Mouse (Mus musculus) heart, embryonic 15.5 days (tissue): ENCODE measurements around the gene Hif1an. TPM values are rescaled to one million over a fixed set of nuclear protein-coding genes. Genes with fewer than 3 reads are reported as not detected.

ENCODE experiments used
- ATAC-seq: fragments of 200-750 bp; cut with Nextera tagmentation; replicated peaks from 2 replicates; pipeline ENCODE4 v1.8.0; 2017; ENCODE audit warnings: low read depth, moderate TSS enrichment; ENCODE audit not compliant: insufficient number of reproducible peaks, insufficient read depth, low FRiP score
- H3K27ac ChIP-seq: fragments of 300-500 bp; sonication (generic); 2 replicates; pipeline ENCODE4 v1.5.1; 2015; ENCODE audit warnings: mild to moderate bottlenecking, inconsistent platforms
- H3K27me3 ChIP-seq: fragments of 300-500 bp; sonication (generic); 2 replicates; pipeline ENCODE4 v1.6.1; 2015; ENCODE audit warnings: inconsistent platforms
- H3K36me3 ChIP-seq: fragments of 300-500 bp; sonication (generic); 2 replicates; pipeline ENCODE4 v1.6.1; 2015; ENCODE audit warnings: mild to moderate bottlenecking, inconsistent platforms
- H3K4me1 ChIP-seq: fragments of 300-500 bp; sonication (generic); replicated peaks from 2 replicates; pipeline ENCODE4 v1.6.1; 2015; ENCODE audit warnings: inconsistent platforms
- H3K4me2 ChIP-seq: fragments of 300-500 bp; sonication (generic); 2 replicates; pipeline ENCODE4 v1.6.1; 2015; ENCODE audit warnings: inconsistent platforms, mild to moderate bottlenecking, moderate library complexity
- H3K4me3 ChIP-seq: fragments of 300-500 bp; sonication (generic); 2 replicates; pipeline ENCODE4 v1.5.1; 2015; ENCODE audit warnings: mild to moderate bottlenecking, inconsistent platforms
- H3K9ac ChIP-seq: fragments of 300-500 bp; sonication (generic); 2 replicates; pipeline ENCODE4 v1.6.1; 2015; ENCODE audit warnings: mild to moderate bottlenecking, inconsistent platforms
- H3K9me3 ChIP-seq: fragments of 300-500 bp; sonication (generic); replicated peaks from 2 replicates; pipeline ENCODE4 v1.6.1; 2016; ENCODE audit warnings: inconsistent platforms
- WGBS: fragments of 180-500 bp; shearing (Covaris S2); methylation state at CpG from one replicate; pipeline ENCODE4 v1.1.7; 2015; ENCODE audit warnings: mixed read lengths; 5-methylcytosine and 5-hydroxymethylcytosine counted together
- polyA plus RNA-seq: library from polyadenylated mRNA; unstranded; fragments of >200 nt; fragmentation: Nextera tagmentation; extraction: Ambion mirVana; gene quantifications from 2 replicates; pipeline ENCODE4 v1.2.1, GENCODE M21; 2015

The Hif1an gene
- polyA plus RNA-seq, 1 experiment from 2014 or later, result 20.1 TPM

DNA sequence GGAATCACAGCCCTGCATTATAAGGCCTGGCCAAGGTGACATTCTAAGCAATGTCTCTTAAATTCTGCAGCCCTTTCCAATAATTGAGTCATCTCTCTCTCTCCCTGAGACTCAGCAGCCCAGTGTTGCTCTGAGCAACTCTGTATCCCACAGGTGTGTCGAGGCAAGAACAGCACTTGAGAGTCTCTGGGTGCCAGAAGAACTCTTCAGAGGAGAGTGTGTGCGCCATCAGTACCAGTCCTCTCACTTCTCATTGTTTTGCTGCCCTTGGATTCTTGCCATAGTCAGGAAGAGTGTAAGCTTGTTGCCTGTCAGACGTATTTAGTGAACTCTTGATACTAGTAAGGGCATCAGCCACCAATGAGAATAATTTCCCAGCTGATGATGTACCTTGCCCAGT, 5.1 kb downstream of the Hif1an start:
- Histone ChIP-seq H3K4me2 (no peak overlapping the region), H3K9me3 (no peaks in the 10 kb centered on the region), H3K27me3 (no peaks in the 10 kb centered on the region), H3K36me3 (peaks cover 80% of the 10 kb centered on the region), H3K9ac (no peak overlapping the region), H3K4me1 (peaks cover 19% of the 10 kb centered on the region), H3K4me3 (no peak overlapping the region), H3K27ac (no peak overlapping the region)
- no peak for ATAC-seq
- WGBS, result 83% methylated on average over 3 of the region's 3 CpGs

DNA sequence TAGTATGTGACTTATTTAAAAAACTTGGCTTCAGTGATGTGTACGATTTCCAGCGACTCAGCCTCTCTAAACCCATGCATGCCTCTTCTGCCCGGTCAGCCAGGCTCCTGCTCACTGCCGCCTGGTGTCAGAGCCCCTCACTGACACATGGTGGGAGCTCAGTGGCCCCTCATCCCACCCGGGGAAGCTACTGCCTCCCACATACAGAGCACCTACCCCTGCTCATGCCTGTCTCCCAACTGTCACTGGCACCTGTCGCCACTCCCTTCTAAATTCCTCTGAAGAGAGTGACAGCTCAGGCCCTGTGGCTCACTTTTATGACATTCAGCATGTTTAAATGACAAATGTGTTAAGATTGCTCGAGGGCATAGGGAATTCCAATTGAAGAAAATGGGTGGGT, 13.6 kb downstream of the Hif1an start:
- Histone ChIP-seq H3K9ac (no peak overlapping the region), H3K27me3 (peaks cover 4% of the 10 kb centered on the region), H3K9me3 (no peaks in the 10 kb centered on the region), H3K4me3 (no peak overlapping the region), H3K4me1 (no peaks in the 10 kb centered on the region), H3K27ac (no peak overlapping the region), H3K4me2 (no peak overlapping the region), H3K36me3 (peaks cover 30% of the 10 kb centered on the region)
- 60% methylated on average over 7 of the region's 7 CpGs for WGBS
- ATAC-seq, result no peak

DNA sequence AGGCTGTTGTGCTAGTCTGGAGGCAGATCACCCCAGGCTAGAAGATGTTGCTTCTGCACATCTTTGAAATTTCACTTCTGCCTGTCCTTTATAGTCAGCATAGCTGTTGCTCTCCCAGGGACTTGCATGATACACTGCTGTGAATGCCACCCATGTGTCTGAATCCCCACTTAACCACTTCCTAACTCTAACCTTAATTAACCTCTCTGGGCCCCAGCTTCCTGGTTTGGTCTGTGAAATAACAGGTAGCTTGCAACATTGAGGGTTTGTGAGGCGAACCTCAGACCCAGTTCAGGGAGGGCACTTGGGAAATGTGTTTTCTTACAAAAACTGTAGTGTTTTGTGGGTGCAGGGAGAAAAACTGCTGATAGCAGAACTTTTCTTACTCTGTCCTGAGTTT, 15.4 kb downstream of the Hif1an start:
- Histone ChIP-seq H3K27ac (no peak overlapping the region), H3K9ac (no peak overlapping the region), H3K27me3 (peaks cover 12% of the 10 kb centered on the region), H3K36me3 (peaks cover 12% of the 10 kb centered on the region), H3K4me2 (no peak overlapping the region), H3K4me1 (no peaks in the 10 kb centered on the region), H3K4me3 (no peak overlapping the region), H3K9me3 (no peaks in the 10 kb centered on the region)
- ATAC-seq, result no peak
- 71% methylated on average over 1 of the region's 1 CpGs for WGBS

DNA sequence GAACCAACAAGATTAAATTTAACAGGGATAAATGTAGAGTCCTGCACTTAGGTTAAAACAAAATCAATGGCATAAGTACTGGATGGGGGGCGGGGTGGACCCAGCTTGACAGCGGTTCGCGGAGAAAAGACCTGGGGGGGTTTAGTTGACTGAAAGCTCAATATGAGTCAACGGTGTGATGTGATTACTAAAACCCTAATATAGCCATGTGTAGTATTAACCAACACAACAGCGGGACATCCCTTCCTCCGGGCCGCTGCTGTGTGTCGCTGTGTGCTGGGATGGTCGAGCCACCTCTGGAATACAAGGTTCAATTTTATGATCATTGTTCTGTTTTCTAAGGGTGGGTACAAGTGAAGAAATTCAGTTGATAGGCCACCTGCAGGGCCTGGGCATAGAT, 19.5 kb downstream of the Hif1an start:
- 84% methylated on average over 10 of the region's 10 CpGs for WGBS
- Histone ChIP-seq H3K9me3 (no peaks in the 10 kb centered on the region), H3K4me2 (no peak overlapping the region), H3K27me3 (peaks cover 52% of the 10 kb centered on the region), H3K36me3 (no peaks in the 10 kb centered on the region), H3K27ac (no peak overlapping the region), H3K4me1 (no peaks in the 10 kb centered on the region), H3K9ac (no peak overlapping the region), H3K4me3 (no peak overlapping the region)
- ATAC-seq, result no peak

DNA sequence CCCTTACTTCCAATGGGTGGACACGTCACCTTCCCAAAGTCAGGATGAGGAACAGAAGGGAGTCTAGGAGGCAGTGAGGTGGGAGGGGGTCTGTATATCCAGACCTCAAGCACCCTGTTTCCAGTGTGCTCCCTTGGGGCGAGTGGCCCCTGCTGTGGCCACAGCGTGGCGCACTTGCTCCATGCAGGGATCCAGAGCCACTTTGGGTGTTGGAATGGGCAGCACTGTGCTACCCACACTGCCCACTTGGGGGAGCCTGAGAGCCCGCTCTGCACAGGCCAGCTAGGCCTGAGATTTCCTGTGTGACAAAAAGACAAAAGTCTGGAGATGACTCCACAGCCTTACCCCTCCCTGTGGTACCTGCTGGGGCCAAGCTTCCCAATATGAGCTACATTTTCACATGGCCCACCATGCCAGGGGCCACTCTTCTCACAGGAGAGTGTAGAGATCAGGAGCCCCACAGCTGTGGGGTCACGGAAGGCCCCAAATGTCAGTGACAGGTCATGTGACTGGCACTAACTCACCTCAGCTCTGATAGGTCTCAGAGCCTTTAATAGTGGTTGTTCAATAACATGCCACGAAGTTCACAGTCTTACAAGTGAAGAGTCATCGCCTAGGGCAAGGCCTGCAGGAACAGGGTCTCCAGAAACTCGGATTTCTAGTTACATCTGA, 20.1 kb downstream of the Hif1an start:
- no peak overlapping the region for H3K4me3 ChIP-seq
- no peak overlapping the region for H3K27ac ChIP-seq
- H3K9me3 ChIP-seq, result no peaks in the 10 kb centered on the region
- WGBS, result 36% methylated on average over 9 of the region's 9 CpGs
- peaks cover 58% of the 10 kb centered on the region for H3K27me3 ChIP-seq
- no peaks in the 10 kb centered on the region for H3K4me1 ChIP-seq
- H3K36me3 ChIP-seq, result no peaks in the 10 kb centered on the region
- ATAC-seq, result peak; percentile 61
- no peak overlapping the region for H3K9ac ChIP-seq
- H3K4me2 ChIP-seq, result no peak overlapping the region

DNA sequence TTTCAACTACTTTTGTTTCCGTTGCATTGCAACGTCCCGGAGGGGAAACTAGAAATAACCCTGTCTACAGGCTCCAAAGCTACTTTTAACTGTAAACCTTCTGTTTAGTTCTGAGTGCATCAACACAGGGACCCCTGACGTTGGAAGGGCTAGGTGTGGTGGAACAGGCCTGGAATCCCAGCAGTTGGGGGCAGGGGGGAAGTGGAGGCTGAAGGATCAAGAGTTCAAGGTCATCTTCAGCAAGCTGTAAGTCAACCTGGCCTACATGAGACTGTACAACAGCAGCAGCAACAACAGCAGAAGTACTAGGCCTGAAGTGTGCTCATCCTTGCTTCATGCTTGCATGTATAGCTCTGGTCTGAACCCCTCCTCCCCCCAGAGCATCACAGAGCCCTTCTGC, 25.4 kb downstream of the Hif1an start:
- no peak for ATAC-seq
- no peak overlapping the region for H3K9ac ChIP-seq
- peaks cover 56% of the 10 kb centered on the region for H3K27me3 ChIP-seq
- H3K27ac ChIP-seq, result no peak overlapping the region
- H3K9me3 ChIP-seq, result no peaks in the 10 kb centered on the region
- WGBS, result 32% methylated on average over 4 of the region's 4 CpGs
- H3K36me3 ChIP-seq, result no peaks in the 10 kb centered on the region
- no peak overlapping the region for H3K4me3 ChIP-seq
- no peaks in the 10 kb centered on the region for H3K4me1 ChIP-seq
- no peak overlapping the region for H3K4me2 ChIP-seq

DNA sequence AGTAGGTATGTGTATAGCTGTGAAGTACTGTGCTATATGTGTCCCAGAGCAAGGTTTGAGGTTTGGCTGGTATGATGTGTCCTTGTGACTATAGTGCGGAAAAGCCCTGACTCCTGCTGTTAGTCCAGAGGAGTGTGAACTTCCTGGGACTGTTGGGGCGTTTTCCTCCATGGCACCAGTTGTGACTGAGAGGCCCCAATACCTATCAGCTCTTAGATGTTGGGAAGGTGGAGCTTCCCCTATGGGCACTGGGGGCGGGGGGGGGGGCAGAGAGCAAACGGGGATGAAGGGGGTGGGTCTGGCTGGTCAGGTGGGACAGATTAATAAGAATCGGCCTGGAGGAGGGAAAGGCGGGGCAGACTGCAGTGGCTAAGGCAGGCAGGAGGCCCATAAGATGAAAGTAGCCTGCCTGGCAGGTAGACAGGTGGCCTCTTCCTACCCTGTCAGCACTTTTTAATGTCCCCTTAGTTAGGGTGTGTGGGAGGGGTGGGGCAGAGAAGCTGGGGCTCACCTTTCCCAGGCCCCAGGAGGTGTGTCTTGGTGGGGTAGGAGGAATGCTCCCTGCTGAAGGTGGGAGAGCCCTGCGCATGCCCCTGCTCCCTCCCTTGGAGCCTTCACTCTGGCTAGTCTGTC, 27.1 kb downstream of the Hif1an start:
- 43% methylated on average over 7 of the region's 7 CpGs for WGBS

DNA sequence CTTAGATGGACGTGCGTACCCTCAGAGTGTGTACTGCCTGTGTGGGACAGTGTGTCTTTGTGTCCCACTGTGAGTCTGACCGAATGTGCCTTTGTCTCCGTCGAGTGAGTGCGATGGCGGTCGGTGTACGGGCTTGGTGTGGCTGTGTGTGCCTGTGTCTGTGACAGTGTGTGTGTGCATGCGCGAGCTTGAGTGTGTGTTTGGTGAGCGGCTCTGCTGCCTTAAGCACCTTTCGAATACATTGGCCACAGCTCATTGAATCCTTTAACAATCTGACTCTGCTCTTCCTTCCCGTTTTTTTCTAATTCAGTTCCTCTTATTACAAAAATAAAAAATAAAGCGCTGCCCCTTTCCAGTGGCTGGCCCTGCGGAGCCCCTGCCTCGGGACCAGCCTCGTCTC, 28.3 kb downstream of the Hif1an start:
- no peak overlapping the region for H3K9ac ChIP-seq
- 82% methylated on average over 18 of the region's 18 CpGs for WGBS
- no peak overlapping the region for H3K4me2 ChIP-seq
- H3K4me3 ChIP-seq, result no peak overlapping the region
- H3K36me3 ChIP-seq, result no peaks in the 10 kb centered on the region
- no peak for ATAC-seq
- peaks cover 28% of the 10 kb centered on the region for H3K27me3 ChIP-seq
- no peak overlapping the region for H3K27ac ChIP-seq
- H3K9me3 ChIP-seq, result no peaks in the 10 kb centered on the region
- H3K4me1 ChIP-seq, result no peaks in the 10 kb centered on the region

More for the DNA sequence above, 27.1 kb downstream of the Hif1an start:
- H3K27ac ChIP-seq, result no peak overlapping the region
- H3K9me3 ChIP-seq, result no peaks in the 10 kb centered on the region
- ATAC-seq, result no peak
- H3K4me3 ChIP-seq, result no peak overlapping the region
- no peaks in the 10 kb centered on the region for H3K4me1 ChIP-seq
- H3K27me3 ChIP-seq, result peaks cover 40% of the 10 kb centered on the region
- H3K9ac ChIP-seq, result no peak overlapping the region
- no peaks in the 10 kb centered on the region for H3K36me3 ChIP-seq
- H3K4me2 ChIP-seq, result no peak overlapping the region

DNA sequence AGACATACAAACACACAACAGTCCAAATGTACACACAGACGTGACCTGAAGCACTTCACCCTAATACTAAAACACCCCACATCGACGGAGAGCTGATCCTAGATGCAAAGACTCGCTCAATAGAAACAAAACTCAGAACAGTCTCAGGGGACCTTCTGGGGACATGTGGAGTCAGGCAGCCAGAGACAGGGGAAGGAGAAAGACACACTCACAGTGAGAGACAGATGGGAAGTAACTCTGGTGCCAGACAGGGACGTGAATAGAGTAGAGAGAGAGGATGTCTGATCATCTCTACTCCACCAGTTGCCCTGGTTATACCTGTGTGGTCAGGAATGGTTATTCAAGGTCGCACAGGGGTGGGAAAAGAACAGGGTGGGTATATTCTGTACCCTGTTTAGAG, 29.0 kb downstream of the Hif1an start:
- no peak overlapping the region for H3K27ac ChIP-seq
- H3K9me3 ChIP-seq, result no peaks in the 10 kb centered on the region
- WGBS, result 69% methylated on average over 6 of the region's 6 CpGs
- no peak for ATAC-seq
- no peak overlapping the region for H3K4me3 ChIP-seq
- no peak overlapping the region for H3K9ac ChIP-seq
- H3K36me3 ChIP-seq, result no peaks in the 10 kb centered on the region
- no peak overlapping the region for H3K4me2 ChIP-seq
- peaks cover 24% of the 10 kb centered on the region for H3K27me3 ChIP-seq
- H3K4me1 ChIP-seq, result no peaks in the 10 kb centered on the region

DNA sequence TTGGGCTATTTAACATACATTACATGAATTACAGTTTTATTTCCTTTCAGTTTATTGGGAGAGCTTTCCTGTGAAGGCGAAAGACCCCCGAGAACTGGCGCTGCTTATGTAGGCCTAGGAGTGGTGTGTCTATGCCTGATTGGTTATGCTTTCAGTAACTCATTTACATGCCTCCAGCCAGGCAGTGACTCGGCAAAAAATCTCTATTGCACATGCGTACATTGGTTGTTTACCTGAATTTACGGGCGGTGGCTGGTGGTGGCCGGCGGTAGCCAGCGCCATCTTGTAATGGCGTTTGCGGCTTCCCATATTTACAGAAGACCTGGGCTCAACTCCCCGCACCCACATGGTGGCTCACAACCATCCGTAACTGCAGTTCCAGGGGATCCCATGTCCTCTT, 31.5 kb downstream of the Hif1an start:
- H3K4me2 ChIP-seq, result no peak overlapping the region
- H3K9me3 ChIP-seq, result no peaks in the 10 kb centered on the region
- ATAC-seq, result no peak
- no peak overlapping the region for H3K4me3 ChIP-seq
- no peak overlapping the region for H3K9ac ChIP-seq
- H3K4me1 ChIP-seq, result no peaks in the 10 kb centered on the region
- peaks cover 19% of the 10 kb centered on the region for H3K27me3 ChIP-seq
- no peak overlapping the region for H3K27ac ChIP-seq
- 94% methylated on average over 14 of the region's 14 CpGs for WGBS
- no peaks in the 10 kb centered on the region for H3K36me3 ChIP-seq

DNA sequence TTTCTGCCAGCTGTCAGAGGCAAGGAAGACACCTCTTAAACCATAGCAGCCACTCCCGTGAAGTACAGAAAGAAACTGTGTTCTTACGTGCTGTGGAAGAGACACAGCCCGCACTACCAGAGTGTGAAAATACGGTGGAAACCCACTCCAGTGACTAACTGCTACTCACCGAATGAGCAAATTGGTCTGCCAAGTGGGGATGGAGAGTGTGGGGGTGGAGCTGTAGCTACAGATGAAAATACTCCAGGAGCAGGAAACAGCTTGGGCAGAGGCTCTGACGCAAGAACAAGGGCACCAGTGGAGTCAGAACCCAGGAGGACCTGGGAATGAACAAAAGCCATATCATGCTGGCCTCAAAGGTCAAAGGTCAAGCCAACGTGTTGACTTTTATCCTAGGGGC, 55.5 kb downstream of the Hif1an start:
- no peaks in the 10 kb centered on the region for H3K4me1 ChIP-seq
- no peak overlapping the region for H3K9ac ChIP-seq
- 52% methylated on average over 7 of the region's 7 CpGs for WGBS
- no peak overlapping the region for H3K27ac ChIP-seq
- H3K4me2 ChIP-seq, result no peak overlapping the region
- H3K36me3 ChIP-seq, result no peaks in the 10 kb centered on the region
- H3K27me3 ChIP-seq, result 0 out of 2 replicates have a peak, but pooled peaks cover 9% of the 10 kb centered on the region
- ATAC-seq, result no peak
- H3K9me3 ChIP-seq, result no peaks in the 10 kb centered on the region
- no peak overlapping the region for H3K4me3 ChIP-seq
